Mouse (Mus musculus) limb, embryonic 12.5 days (tissue): ENCODE results near the gene Gm20388. TPM values are rescaled to one million over a fixed set of nuclear protein-coding genes. Genes with fewer than 3 reads are reported as not detected.

Experiments
- ATAC-seq: fragments of 200-750 bp; cut with Nextera tagmentation; 2 replicates; pipeline ENCODE4 v1.8.0; 2017; ENCODE audit warnings: low read depth, moderate TSS enrichment; ENCODE audit not compliant: insufficient number of reproducible peaks, insufficient read depth, low FRiP score, low TSS enrichment
- H3K27ac ChIP-seq: fragments of 300-500 bp; sonication (generic); 2 replicates; pipeline ENCODE4 v1.5.1; 2016; ENCODE audit warnings: mild to moderate bottlenecking, moderate library complexity
- H3K27me3 ChIP-seq: fragments of 300-500 bp; sonication (generic); 2 replicates; pipeline ENCODE4 v1.6.1; 2016; ENCODE audit warnings: mild to moderate bottlenecking, moderate library complexity
- H3K36me3 ChIP-seq: fragments of 300-500 bp; sonication (generic); 2 replicates; pipeline ENCODE4 v1.6.1; 2016; ENCODE audit warnings: mild to moderate bottlenecking, moderate library complexity
- H3K4me1 ChIP-seq: fragments of 300-500 bp; sonication (generic); replicated peaks from 2 replicates; pipeline ENCODE4 v1.6.1; 2016
- H3K4me2 ChIP-seq: fragments of 300-500 bp; sonication (generic); 2 replicates; pipeline ENCODE4 v1.6.1; 2016; ENCODE audit warnings: mild to moderate bottlenecking, moderate library complexity
- H3K4me3 ChIP-seq: fragments of 300-500 bp; sonication (generic); replicated peaks from 2 replicates; pipeline ENCODE4 v1.5.1; 2016; ENCODE audit warnings: mild to moderate bottlenecking
- H3K9ac ChIP-seq: fragments of 300-500 bp; sonication (generic); replicated peaks from 2 replicates; pipeline ENCODE4 v1.6.1; 2016; ENCODE audit warnings: mild to moderate bottlenecking, moderate library complexity
- H3K9me3 ChIP-seq: fragments of 300-500 bp; sonication (generic); 2 replicates; pipeline ENCODE4 v1.6.1; 2016; ENCODE audit warnings: mild to moderate bottlenecking, moderate library complexity
- WGBS: fragments of 180-500 bp; shearing (Covaris S2); methylation state at CpG from one replicate; pipeline ENCODE4 v1.1.7; 2016; 5-methylcytosine and 5-hydroxymethylcytosine counted together
- polyA plus RNA-seq: library from polyadenylated mRNA; unstranded; fragments of >200 nt; fragmentation: Nextera tagmentation; extraction: Ambion mirVana; gene quantifications from 2 replicates; pipeline ENCODE4 v1.2.1, GENCODE M21; 2016

The Gm20388 gene
- polyA plus RNA-seq, 1 experiment from 2014 or later = not detected

- WGBS = 77% methylated on average over 5 of the region's 5 CpGs
- H3K4me2 ChIP-seq = no peak overlapping the region
- no peak for ATAC-seq
- H3K27me3 ChIP-seq = 0 out of 2 replicates have a peak, but pooled peaks cover 8% of the 10 kb centered on the region
- no peak overlapping the region for H3K4me3 ChIP-seq
- H3K9me3 ChIP-seq = no peaks in the 10 kb centered on the region
- H3K4me1 ChIP-seq = peaks cover 34% of the 10 kb centered on the region
- no peak overlapping the region for H3K27ac ChIP-seq
- H3K9ac ChIP-seq = no peak overlapping the region
- no peaks in the 10 kb centered on the region for H3K36me3 ChIP-seq
Measured at GRCm38 (mm10) chr8:122698254-122698768, 2787.7 kb downstream of the Gm20388 start.

GRCm38 (mm10) chr8:122699005-122699492, 2788.4 kb downstream of the Gm20388 start, which contains the start of gene Cbfa2t3:
Gene Cbfa2t3, minus strand, starts transcription at chr8:122699109.
- 41% methylated on average over 13 of the region's 13 CpGs for whole genome bisulfite sequencing
- Histone ChIP-seq H3K27ac (no peak within 1 kb of the TSS), H3K36me3 (no peaks in the 10 kb centered on the region), H3K9me3 (no peaks in the 10 kb centered on the region), H3K4me1 (peaks cover 34% of the 10 kb centered on the region), H3K27me3 (0 out of 2 replicates have a peak, but pooled peaks cover 8% of the 10 kb centered on the region), H3K4me3 (no peak within 1 kb of the TSS), H3K9ac (no peak within 1 kb of the TSS), H3K4me2 (peak within 1 kb of the TSS; percentile 11; the same call in 1 of the 2 replicates)
- ATAC-seq = no peak

GRCm38 (mm10) chr8:122700628-122701027, 2790.0 kb downstream of the Gm20388 start:
- no peak overlapping the region for H3K27ac ChIP-seq
- ATAC-seq = no peak
- no peak overlapping the region for H3K4me3 ChIP-seq
- WGBS = 49% methylated on average over 13 of the region's 13 CpGs
- no peaks in the 10 kb centered on the region for H3K9me3 ChIP-seq
- no peaks in the 10 kb centered on the region for H3K36me3 ChIP-seq
- no peak overlapping the region for H3K9ac ChIP-seq
- no peak overlapping the region for H3K4me2 ChIP-seq
- peaks cover 4% of the 10 kb centered on the region; the same call in 1 of the 2 replicates for H3K27me3 ChIP-seq
- peaks cover 34% of the 10 kb centered on the region for H3K4me1 ChIP-seq

- Histone ChIP-seq H3K4me3 (no peak overlapping the region), H3K36me3 (no peaks in the 10 kb centered on the region), H3K27ac (no peak overlapping the region), H3K4me1 (peaks cover 34% of the 10 kb centered on the region), H3K27me3 (peaks cover 4% of the 10 kb centered on the region; the same call in 1 of the 2 replicates), H3K9me3 (no peaks in the 10 kb centered on the region), H3K9ac (no peak overlapping the region), H3K4me2 (no peak overlapping the region)
- 73% methylated on average over 12 of the region's 12 CpGs for WGBS
- ATAC-seq = no peak
Measured at GRCm38 (mm10) chr8:122701441-122702185, 2791.0 kb downstream of the Gm20388 start.

GRCm38 (mm10) chr8:122702301-122702941, 2791.8 kb downstream of the Gm20388 start:
- no peak overlapping the region for H3K4me3 ChIP-seq
- H3K27ac ChIP-seq = peak overlapping the region; percentile 35; the same call in 1 of the 2 replicates
- no peak overlapping the region for H3K9ac ChIP-seq
- no peaks in the 10 kb centered on the region for H3K9me3 ChIP-seq
- peaks cover 34% of the 10 kb centered on the region for H3K4me1 ChIP-seq
- WGBS = 35% methylated on average over 10 of the region's 10 CpGs
- peaks cover 4% of the 10 kb centered on the region; the same call in 1 of the 2 replicates for H3K27me3 ChIP-seq
- ATAC-seq = no peak
- no peak overlapping the region for H3K4me2 ChIP-seq
- H3K36me3 ChIP-seq = no peaks in the 10 kb centered on the region

GRCm38 (mm10) chr8:122702957-122703356, 2792.3 kb downstream of the Gm20388 start:
- H3K27me3 ChIP-seq = peaks cover 8% of the 10 kb centered on the region
- ATAC-seq = no peak
- 85% methylated on average over 6 of the region's 6 CpGs for WGBS
- H3K4me2 ChIP-seq = no peak overlapping the region
- no peak overlapping the region for H3K27ac ChIP-seq
- peaks cover 34% of the 10 kb centered on the region for H3K4me1 ChIP-seq
- H3K4me3 ChIP-seq = no peak overlapping the region
- no peaks in the 10 kb centered on the region for H3K9me3 ChIP-seq
- no peaks in the 10 kb centered on the region for H3K36me3 ChIP-seq
- H3K9ac ChIP-seq = no peak overlapping the region

GRCm38 (mm10) chr8:122704612-122705011, 2794.0 kb downstream of the Gm20388 start:
- 84% methylated on average over 3 of the region's 3 CpGs for WGBS
- Histone ChIP-seq H3K4me3 (no peak overlapping the region), H3K4me2 (no peak overlapping the region), H3K36me3 (no peaks in the 10 kb centered on the region), H3K27ac (no peak overlapping the region), H3K27me3 (peaks cover 18% of the 10 kb centered on the region), H3K4me1 (peaks cover 33% of the 10 kb centered on the region), H3K9me3 (no peaks in the 10 kb centered on the region), H3K9ac (no peak overlapping the region)
- ATAC-seq = no peak

GRCm38 (mm10) chr8:122705901-122706561, 2795.4 kb downstream of the Gm20388 start:
- 0 out of 2 replicates have a peak overlapping the region, but pooled peaks have one; percentile 7 for H3K27ac ChIP-seq
- peaks cover 20% of the 10 kb centered on the region for H3K27me3 ChIP-seq
- no peaks in the 10 kb centered on the region for H3K9me3 ChIP-seq
- H3K4me3 ChIP-seq = no peak overlapping the region
- no peak for ATAC-seq
- 62% methylated on average over 12 of the region's 12 CpGs for WGBS
- H3K4me2 ChIP-seq = no peak overlapping the region
- no peaks in the 10 kb centered on the region for H3K36me3 ChIP-seq
- no peak overlapping the region for H3K9ac ChIP-seq
- H3K4me1 ChIP-seq = peaks cover 25% of the 10 kb centered on the region

- H3K4me2 ChIP-seq = no peak overlapping the region
- H3K9ac ChIP-seq = no peak overlapping the region
- peaks cover 13% of the 10 kb centered on the region; the same call in 1 of the 2 replicates for H3K4me1 ChIP-seq
- H3K9me3 ChIP-seq = no peaks in the 10 kb centered on the region
- H3K4me3 ChIP-seq = no peak overlapping the region
- H3K27me3 ChIP-seq = peaks cover 16% of the 10 kb centered on the region
- no peak for ATAC-seq
- H3K36me3 ChIP-seq = no peaks in the 10 kb centered on the region
- no peak overlapping the region for H3K27ac ChIP-seq
- WGBS = 53% methylated on average over 4 of the region's 4 CpGs
Measured at GRCm38 (mm10) chr8:122707184-122707583, 2796.5 kb downstream of the Gm20388 start.

GRCm38 (mm10) chr8:122709340-122710111, 2798.9 kb downstream of the Gm20388 start:
- peaks cover 6% of the 10 kb centered on the region; the same call in 1 of the 2 replicates for H3K4me1 ChIP-seq
- no peak overlapping the region for H3K4me3 ChIP-seq
- H3K27me3 ChIP-seq = peaks cover 16% of the 10 kb centered on the region
- H3K4me2 ChIP-seq = no peak overlapping the region
- no peaks in the 10 kb centered on the region for H3K9me3 ChIP-seq
- no peaks in the 10 kb centered on the region for H3K36me3 ChIP-seq
- ATAC-seq = no peak
- H3K9ac ChIP-seq = no peak overlapping the region
- 46% methylated on average over 26 of the region's 26 CpGs for WGBS
- no peak overlapping the region for H3K27ac ChIP-seq
